Mouse (Mus musculus) ES-Bruce4 (cell line): Measurements from ENCODE around the gene Gm10197.

Source experiments
- CTCF ChIP-seq: IDR thresholded peaks from one replicate; pipeline ENCODE4 v1.8.1; 2011; ENCODE audit warnings: low read depth, low read length
- EP300 ChIP-seq: IDR thresholded peaks from 2 replicates; pipeline ENCODE4 v1.6.1; 2011; ENCODE audit warnings: low read depth, low read length; ENCODE audit not compliant: insufficient read depth
- POLR2A ChIP-seq: IDR thresholded peaks from one replicate; pipeline ENCODE4 v1.8.1; 2011; ENCODE audit warnings: low read length; ENCODE audit not compliant: insufficient read depth

GRCm38 (mm10) chr19:53359160-53360033 lies 12.2 kb downstream of the Gm10197 start:
- TF ChIP-seq POLR2A (no peak), CTCF (no peak), EP300 (no peak)
